Mouse (Mus musculus): ENCODE results near the gene Pomgnt2. TPM values are rescaled to one million over a fixed set of nuclear protein-coding genes. Genes with fewer than 3 reads are reported as not detected.
A peak's percentile ranks its signal among the peaks of the same experiment; 100 is the strongest.

The Pomgnt2 gene
- polyA plus RNA-seq, 1 experiment from 2014 or later, result 5.1 TPM

- no peak overlapping the region for H3K4me3 ChIP-seq (ENCODE audit: low read depth, low read length)
- 50% methylated on average over 1 of the region's 1 CpGs for WGBS
- no peaks in the 10 kb centered on the region for H3K9me3 ChIP-seq (ENCODE audit: control insufficient read depth, low read length)
- no peaks in the 10 kb centered on the region for H3K27me3 ChIP-seq (replicated peaks; ENCODE audit: control insufficient read depth, insufficient read depth, low read length)
- no peak for DNase-seq (ENCODE audit: low spot score)
- H3K36me3 ChIP-seq (ENCODE audit: control insufficient read depth, insufficient read depth, low read length), result no peaks in the 10 kb centered on the region
- ATAC-seq (replicated peaks; ENCODE audit: low FRiP score), result no peak
- H3K4me2 ChIP-seq, result no peak overlapping the region
- H3K27ac ChIP-seq (ENCODE audit: low read depth, low read length), result no peak overlapping the region
- H3K4me1 ChIP-seq (replicated peaks; ENCODE audit: control insufficient read depth, insufficient read depth, low read length), result no peaks in the 10 kb centered on the region
- H3K9ac ChIP-seq (ENCODE audit: low read depth, low read length), result no peak overlapping the region
Measured at GRCm38 (mm10) chr9:121973207-121973606, 23.7 kb downstream of the Pomgnt2 start.

GRCm38 (mm10) chr9:121969841-121970381, 27.0 kb downstream of the Pomgnt2 start:
- H3K9me3 ChIP-seq (ENCODE audit: control insufficient read depth, low read length), result no peaks in the 10 kb centered on the region
- no peaks in the 10 kb centered on the region for H3K4me1 ChIP-seq (replicated peaks; ENCODE audit: control insufficient read depth, insufficient read depth, low read length)
- ATAC-seq (replicated peaks; ENCODE audit: low FRiP score) (no peak), DNase-seq (ENCODE audit: low spot score) (no peak)
- no peaks in the 10 kb centered on the region for H3K36me3 ChIP-seq (ENCODE audit: control insufficient read depth, insufficient read depth, low read length)
- no peak overlapping the region for H3K9ac ChIP-seq (ENCODE audit: low read depth, low read length)
- H3K4me3 ChIP-seq (ENCODE audit: low read depth, low read length), result no peak overlapping the region
- no peak overlapping the region for H3K4me2 ChIP-seq
- WGBS, result 52% methylated on average over 5 of the region's 5 CpGs
- no peak overlapping the region for H3K27ac ChIP-seq (ENCODE audit: low read depth, low read length)
- H3K27me3 ChIP-seq (replicated peaks; ENCODE audit: control insufficient read depth, insufficient read depth, low read length), result no peaks in the 10 kb centered on the region

GRCm38 (mm10) chr9:121968258-121968657, 28.7 kb downstream of the Pomgnt2 start:
- ATAC-seq (replicated peaks; ENCODE audit: low FRiP score) (no peak), DNase-seq (ENCODE audit: low spot score) (no peak)
- Histone ChIP-seq H3K4me3 (ENCODE audit: low read depth, low read length) (no peak overlapping the region), H3K4me1 (replicated peaks; ENCODE audit: control insufficient read depth, insufficient read depth, low read length) (no peaks in the 10 kb centered on the region), H3K27me3 (replicated peaks; ENCODE audit: control insufficient read depth, insufficient read depth, low read length) (no peaks in the 10 kb centered on the region), H3K9ac (ENCODE audit: low read depth, low read length) (no peak overlapping the region), H3K27ac (ENCODE audit: low read depth, low read length) (no peak overlapping the region), H3K36me3 (ENCODE audit: control insufficient read depth, insufficient read depth, low read length) (no peaks in the 10 kb centered on the region), H3K4me2 (no peak overlapping the region), H3K9me3 (ENCODE audit: control insufficient read depth, low read length) (no peaks in the 10 kb centered on the region)
- WGBS, result 78% methylated on average over 5 of the region's 5 CpGs

GRCm38 (mm10) chr9:121964941-121965340, 32.0 kb downstream of the Pomgnt2 start:
- Histone ChIP-seq H3K27ac (ENCODE audit: low read depth, low read length) (no peak overlapping the region), H3K4me1 (replicated peaks; ENCODE audit: control insufficient read depth, insufficient read depth, low read length) (no peaks in the 10 kb centered on the region), H3K27me3 (replicated peaks; ENCODE audit: control insufficient read depth, insufficient read depth, low read length) (no peaks in the 10 kb centered on the region), H3K9me3 (ENCODE audit: control insufficient read depth, low read length) (no peaks in the 10 kb centered on the region), H3K9ac (ENCODE audit: low read depth, low read length) (no peak overlapping the region), H3K4me3 (ENCODE audit: low read depth, low read length) (no peak overlapping the region), H3K4me2 (no peak overlapping the region), H3K36me3 (ENCODE audit: control insufficient read depth, insufficient read depth, low read length) (no peaks in the 10 kb centered on the region)
- ATAC-seq (replicated peaks; ENCODE audit: low FRiP score) (no peak), DNase-seq (ENCODE audit: low spot score) (no peak)
- 82% methylated on average over 7 of the region's 7 CpGs for WGBS

DNA sequence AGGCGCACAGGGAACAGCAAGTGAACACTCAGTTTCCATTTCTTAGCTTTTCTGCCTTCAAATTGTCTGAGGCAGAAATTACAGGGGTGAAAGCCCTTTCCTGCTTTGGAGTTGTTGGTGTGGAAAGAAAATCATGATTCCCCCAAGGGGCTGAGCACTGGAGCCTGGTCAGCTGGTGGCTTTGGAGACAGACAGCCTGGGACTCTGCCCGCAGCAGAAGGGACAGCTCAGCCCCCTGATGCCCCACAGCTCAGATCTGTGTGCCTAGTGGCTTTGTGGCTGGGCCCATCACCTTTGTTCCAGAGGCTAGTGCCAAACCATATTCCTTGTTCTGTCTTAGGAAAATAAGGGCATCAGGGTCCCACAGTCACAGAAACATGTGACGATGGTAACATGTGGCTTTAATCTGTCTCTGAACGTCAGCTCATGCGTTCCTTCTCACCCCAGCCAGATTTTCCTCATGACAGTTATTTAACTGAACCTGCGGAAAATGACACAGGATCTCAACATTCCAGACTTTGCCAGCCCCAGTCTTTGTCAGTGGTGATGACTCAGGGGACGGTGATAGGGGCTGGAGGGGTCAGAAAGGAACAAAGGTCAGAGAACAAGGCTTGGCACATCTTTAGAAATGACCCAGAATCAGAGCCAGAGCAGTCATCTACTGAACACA, 36.8 kb downstream of the Pomgnt2 start:
- no peak for ATAC-seq (replicated peaks; ENCODE audit: low FRiP score)
- no peak for DNase-seq (ENCODE audit: low spot score)
- H3K27ac ChIP-seq (ENCODE audit: low read depth, low read length), result no peak overlapping the region
- H3K9ac ChIP-seq (ENCODE audit: low read depth, low read length), result no peak overlapping the region
- H3K9me3 ChIP-seq (ENCODE audit: control insufficient read depth, low read length), result no peaks in the 10 kb centered on the region
- H3K36me3 ChIP-seq (ENCODE audit: control insufficient read depth, insufficient read depth, low read length), result no peaks in the 10 kb centered on the region
- no peaks in the 10 kb centered on the region for H3K4me1 ChIP-seq (replicated peaks; ENCODE audit: control insufficient read depth, insufficient read depth, low read length)
- WGBS, result 58% methylated on average over 7 of the region's 7 CpGs
- H3K4me2 ChIP-seq, result no peak overlapping the region
- no peaks in the 10 kb centered on the region for H3K27me3 ChIP-seq (replicated peaks; ENCODE audit: control insufficient read depth, insufficient read depth, low read length)
- no peak overlapping the region for H3K4me3 ChIP-seq (ENCODE audit: low read depth, low read length)

GRCm38 (mm10) chr9:121952596-121952995, 44.3 kb downstream of the Pomgnt2 start:
- Histone ChIP-seq H3K4me1 (replicated peaks; ENCODE audit: control insufficient read depth, insufficient read depth, low read length) (peaks cover 4% of the 10 kb centered on the region; the same call in 1 of the 2 replicates), H3K27me3 (replicated peaks; ENCODE audit: control insufficient read depth, insufficient read depth, low read length) (no peaks in the 10 kb centered on the region), H3K4me2 (no peak overlapping the region), H3K27ac (ENCODE audit: low read depth, low read length) (no peak overlapping the region), H3K9ac (ENCODE audit: low read depth, low read length) (no peak overlapping the region), H3K36me3 (ENCODE audit: control insufficient read depth, insufficient read depth, low read length) (no peaks in the 10 kb centered on the region), H3K4me3 (ENCODE audit: low read depth, low read length) (no peak overlapping the region), H3K9me3 (ENCODE audit: control insufficient read depth, low read length) (no peaks in the 10 kb centered on the region)
- 80% methylated on average over 6 of the region's 6 CpGs for WGBS
- ATAC-seq (replicated peaks; ENCODE audit: low FRiP score) (no peak), DNase-seq (ENCODE audit: low spot score) (no peak)

DNA sequence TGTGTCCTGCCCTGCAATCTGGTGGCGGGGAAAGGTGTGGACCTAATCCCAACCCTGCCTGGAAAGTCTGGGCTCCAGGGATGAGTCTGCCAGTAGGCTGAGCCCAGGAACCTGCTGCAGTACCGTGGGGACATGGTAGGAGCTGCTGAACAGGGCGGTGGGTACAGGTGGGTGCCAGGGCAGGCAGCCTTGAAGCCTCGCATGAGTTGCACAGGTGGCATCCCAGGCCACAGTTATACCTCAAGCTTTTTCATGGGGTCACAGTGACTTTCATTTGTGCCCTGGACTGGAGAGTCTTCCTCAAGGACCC, 45.8 kb downstream of the Pomgnt2 start:
- 48% methylated on average over 4 of the region's 4 CpGs for WGBS
- Histone ChIP-seq H3K4me2 (peak overlapping the region; percentile 40), H3K4me3 (ENCODE audit: low read depth, low read length) (no peak overlapping the region), H3K27ac (ENCODE audit: low read depth, low read length) (no peak overlapping the region), H3K9me3 (ENCODE audit: control insufficient read depth, low read length) (no peaks in the 10 kb centered on the region), H3K9ac (ENCODE audit: low read depth, low read length) (no peak overlapping the region), H3K27me3 (replicated peaks; ENCODE audit: control insufficient read depth, insufficient read depth, low read length) (0 out of 2 replicates have a peak, but pooled peaks cover 3% of the 10 kb centered on the region), H3K4me1 (replicated peaks; ENCODE audit: control insufficient read depth, insufficient read depth, low read length) (peaks cover 4% of the 10 kb centered on the region; the same call in 1 of the 2 replicates), H3K36me3 (ENCODE audit: control insufficient read depth, insufficient read depth, low read length) (no peaks in the 10 kb centered on the region)
- DNase-seq (ENCODE audit: low spot score) (no peak), ATAC-seq (replicated peaks; ENCODE audit: low FRiP score) (0 out of 2 replicates have a peak, but pooled peaks have one; percentile 15)

GRCm38 (mm10) chr9:121950418-121951113, 46.3 kb downstream of the Pomgnt2 start, which contains the start of gene Fam198a:
TSS of gene Fam198a (plus strand) at chr9:121950988.
- Histone ChIP-seq H3K9ac (ENCODE audit: low read depth, low read length) (no peak within 1 kb of the TSS), H3K36me3 (ENCODE audit: control insufficient read depth, insufficient read depth, low read length) (no peaks in the 10 kb centered on the region), H3K27ac (ENCODE audit: low read depth, low read length) (no peak within 1 kb of the TSS), H3K4me3 (ENCODE audit: low read depth, low read length) (no peak within 1 kb of the TSS), H3K27me3 (replicated peaks; ENCODE audit: control insufficient read depth, insufficient read depth, low read length) (0 out of 2 replicates have a peak, but pooled peaks cover 3% of the 10 kb centered on the region), H3K4me2 (peak within 1 kb of the TSS; percentile 40), H3K4me1 (replicated peaks; ENCODE audit: control insufficient read depth, insufficient read depth, low read length) (peaks cover 4% of the 10 kb centered on the region; the same call in 1 of the 2 replicates), H3K9me3 (ENCODE audit: control insufficient read depth, low read length) (no peaks in the 10 kb centered on the region)
- 19% methylated on average over 14 of the region's 14 CpGs for WGBS
- DNase-seq (ENCODE audit: low spot score) (no peak), ATAC-seq (replicated peaks; ENCODE audit: low FRiP score) (peak; percentile 36; the same call in 1 of the 2 replicates)
